Mouse (Mus musculus): ENCODE results near the gene Col1a1.

Col1a1 gene

DNA sequence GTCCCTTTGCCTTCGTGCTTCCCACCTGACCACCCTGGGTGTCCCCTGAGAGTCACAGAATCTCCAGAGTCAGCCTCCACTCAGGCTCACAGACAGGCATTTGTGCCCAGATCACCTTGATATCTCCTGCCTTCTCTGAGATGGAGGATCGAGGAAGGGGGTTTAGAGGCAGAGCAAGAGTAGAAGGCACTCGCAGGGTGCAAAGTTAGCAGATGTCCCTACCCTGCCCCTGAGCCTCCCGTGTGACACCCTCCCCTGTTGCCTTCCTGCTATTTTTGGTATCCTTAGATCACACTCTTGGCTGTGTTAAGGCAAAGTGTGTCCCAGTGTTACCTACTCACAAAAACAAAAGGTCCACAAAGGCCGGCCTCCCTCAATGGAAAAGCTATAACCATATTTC lies 40.2 kb downstream of the Col1a1 start, which contains the start of gene Sgca:
Sgca (minus strand) TSS at position 129 of the 400 bp plus-strand sequence.
- no peak for DNase-seq (ENCODE audit: low spot score)

DNA sequence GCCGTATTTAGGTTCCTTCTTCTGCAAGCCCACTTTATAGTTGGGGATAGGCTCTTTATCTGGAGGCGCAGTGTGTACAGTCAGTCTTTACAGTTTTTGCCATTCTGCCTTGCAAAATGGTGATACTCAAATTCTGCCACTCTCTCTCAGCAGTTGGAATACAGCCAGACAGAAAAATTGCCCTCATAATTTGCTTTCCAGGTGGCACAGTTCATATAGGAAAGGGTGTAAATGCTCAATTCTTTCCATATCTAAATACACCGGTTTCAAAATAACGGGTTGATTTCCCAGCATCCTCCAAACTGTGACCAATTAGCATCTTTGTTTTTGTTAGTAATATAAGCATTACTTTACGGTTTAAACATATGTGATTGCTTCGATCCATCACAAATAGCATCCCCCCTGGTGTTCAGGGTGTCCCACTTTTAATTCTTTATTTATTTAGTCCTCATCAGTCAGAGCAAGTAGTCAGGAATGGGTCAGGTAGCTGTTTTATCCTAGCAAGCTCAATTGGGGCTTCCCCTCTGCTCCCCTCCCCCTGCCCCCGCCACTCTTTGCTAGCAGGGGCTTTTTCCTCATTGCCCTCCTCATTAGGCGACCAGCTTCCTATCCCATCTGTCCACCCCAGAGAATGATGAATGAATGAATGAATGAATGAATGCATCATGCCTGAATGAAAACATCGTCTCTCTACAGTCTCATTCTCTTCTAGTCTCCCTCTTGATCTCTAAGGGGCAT lies 42.3 kb downstream of the Col1a1 start:
- no peak for DNase-seq (ENCODE audit: low spot score)

DNA sequence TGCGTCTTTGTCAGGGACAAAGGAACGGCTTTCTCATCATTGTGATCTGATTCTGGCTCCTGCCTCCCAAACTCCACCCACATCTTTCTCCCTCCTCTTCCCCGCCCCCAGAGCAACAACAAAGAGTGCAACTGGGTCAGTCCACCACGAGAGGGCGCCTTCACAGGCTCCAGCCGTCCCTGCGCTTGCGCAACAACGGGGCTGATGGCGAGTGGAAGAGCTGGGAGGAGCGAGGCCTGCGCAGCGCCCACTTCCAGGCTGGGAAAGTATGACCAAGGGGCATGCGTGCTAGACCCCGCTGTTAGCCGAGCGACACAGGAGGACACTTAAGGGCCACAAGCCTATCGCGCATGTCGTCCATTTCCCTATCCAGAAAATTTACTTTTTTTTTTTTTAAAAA lies 42.9 kb downstream of the Col1a1 start:
- peak; percentile 99 for DNase-seq (ENCODE audit: low spot score)

DNA sequence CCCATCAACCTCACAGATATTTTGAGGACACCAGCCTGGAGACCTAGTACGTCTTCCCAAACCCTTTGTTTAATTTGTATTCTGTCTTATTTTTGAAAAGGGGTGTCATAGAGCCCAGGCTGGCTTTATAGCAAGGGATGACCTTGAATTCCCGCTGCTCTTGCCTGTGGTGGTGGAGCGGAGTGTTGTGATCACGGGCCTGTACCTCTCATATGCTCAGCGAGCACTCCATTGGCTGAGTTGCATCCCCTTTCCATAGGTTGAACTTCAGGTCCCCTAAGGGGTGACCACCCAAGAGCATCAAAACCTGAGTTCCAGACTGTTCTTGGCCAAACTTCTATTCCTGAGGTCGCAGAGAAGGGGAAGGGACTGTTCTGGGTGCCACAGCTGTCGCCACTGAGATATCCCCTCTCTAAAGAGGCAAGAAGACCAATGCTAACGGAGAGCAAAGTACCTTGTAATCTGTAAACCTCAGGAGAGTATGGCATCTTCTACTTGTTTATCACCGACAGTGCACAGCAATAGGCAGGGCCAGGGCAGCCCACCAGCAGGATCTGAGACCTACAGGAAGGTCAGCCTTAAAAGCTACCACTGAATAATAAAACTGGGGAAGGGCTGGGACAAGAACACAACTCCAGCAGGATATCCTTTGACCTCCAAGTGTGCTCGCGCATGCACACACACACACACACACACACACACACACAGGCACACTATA lies 43.6 kb downstream of the Col1a1 start:
- no peak for DNase-seq (ENCODE audit: low spot score)

DNA sequence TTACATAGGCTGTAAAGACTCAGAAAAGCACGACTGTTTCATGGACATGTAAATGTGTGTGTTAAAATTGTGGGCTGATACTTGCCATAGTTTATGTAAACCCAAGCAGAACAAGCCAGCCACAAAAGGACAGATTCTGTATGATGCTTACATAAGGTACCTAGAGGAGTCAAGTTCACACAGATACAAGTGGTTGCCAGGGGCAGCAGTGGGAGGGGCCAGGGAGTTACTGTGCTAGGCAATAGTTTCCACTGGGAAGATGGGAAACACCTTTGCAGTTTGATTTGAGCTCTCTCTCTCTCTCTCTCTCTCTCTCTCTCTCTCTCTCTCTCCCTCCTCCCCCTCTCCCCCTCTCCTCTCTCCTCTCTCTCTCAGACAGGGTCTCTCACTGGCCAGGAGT lies 49.1 kb downstream of the Col1a1 start:
- no peak for DNase-seq (ENCODE audit: low spot score)

DNA sequence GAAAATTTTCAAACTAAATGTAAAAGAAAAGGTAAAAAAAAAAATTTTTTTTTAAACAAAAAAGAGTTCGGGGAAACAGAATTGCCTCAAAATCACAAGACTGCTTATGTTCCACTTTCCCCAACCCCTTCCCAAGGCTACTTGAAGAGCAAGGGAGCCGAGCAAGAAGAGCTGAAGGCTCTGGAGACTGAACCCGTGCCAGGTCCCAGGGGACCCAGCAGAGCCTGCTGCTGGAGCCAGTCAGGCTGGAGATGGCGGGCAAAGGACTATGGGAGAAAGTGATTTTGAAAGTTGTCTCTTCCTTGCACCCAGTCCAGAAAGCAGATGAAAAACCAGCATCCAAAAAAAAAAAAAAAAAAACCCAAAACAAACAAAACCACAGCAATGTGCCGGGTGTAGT lies 49.8 kb downstream of the Col1a1 start:
- no peak for DNase-seq (ENCODE audit: low spot score)

DNA sequence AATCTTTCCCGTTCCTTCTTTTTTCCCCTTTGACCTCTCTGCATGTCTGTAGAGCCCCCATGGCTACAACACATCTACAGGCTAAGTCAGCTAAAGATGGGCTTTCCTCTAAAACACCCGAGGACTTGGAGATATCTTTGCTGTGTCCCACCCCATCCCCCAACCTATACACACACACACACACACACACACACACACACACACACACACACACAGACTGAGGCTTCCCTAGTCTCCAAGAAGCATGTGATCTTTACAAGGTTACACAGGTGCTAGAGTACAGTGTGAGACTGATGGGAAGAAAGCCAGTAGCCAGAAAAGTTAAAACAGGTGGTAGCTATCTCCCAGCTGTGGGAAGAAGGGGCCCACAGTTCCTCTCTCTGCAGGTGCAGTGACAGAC lies 50.4 kb downstream of the Col1a1 start:
- DNase-seq (ENCODE audit: low spot score): no peak

DNA sequence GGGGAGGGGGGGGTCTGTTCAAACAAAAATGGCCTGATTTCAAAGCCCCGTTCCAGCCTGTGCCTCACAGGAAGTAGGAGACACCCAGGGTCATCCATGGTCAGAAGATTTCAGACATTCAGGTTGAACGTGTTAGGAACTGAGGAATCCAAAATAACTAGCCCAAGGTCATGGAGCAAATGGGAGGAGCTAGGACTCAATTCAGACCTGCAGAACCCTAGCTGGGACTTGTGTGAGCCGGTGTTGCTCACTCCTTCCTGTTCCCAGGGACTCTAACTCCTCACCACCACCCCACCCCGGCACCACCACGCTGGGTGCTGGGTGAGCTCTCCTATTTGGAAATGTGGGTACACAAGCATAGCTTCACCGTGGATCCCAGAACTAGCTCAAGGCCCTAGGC lies 51.3 kb downstream of the Col1a1 start:
- no peak for DNase-seq (ENCODE audit: low spot score)

DNA sequence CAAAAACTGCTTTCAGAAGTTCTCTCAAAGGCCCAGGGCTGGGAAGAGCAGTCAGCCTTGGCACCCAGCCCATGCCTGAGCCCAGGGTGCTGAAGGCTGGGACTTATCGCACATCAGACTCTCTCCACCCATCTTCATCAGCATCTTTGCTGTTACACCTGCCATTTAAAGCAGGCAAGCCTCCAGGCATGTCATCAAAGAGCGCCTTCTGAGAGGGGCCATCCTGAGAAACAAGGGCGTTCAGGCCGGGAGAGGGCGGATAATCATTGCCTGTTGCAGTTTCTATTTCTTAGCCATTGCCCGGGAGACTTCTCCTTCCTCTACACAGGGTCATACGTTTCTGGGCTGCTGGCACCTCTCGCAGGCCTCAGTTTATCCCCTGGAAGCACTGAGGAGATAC lies 51.8 kb downstream of the Col1a1 start:
- DNase-seq (ENCODE audit: low spot score): no peak

DNA sequence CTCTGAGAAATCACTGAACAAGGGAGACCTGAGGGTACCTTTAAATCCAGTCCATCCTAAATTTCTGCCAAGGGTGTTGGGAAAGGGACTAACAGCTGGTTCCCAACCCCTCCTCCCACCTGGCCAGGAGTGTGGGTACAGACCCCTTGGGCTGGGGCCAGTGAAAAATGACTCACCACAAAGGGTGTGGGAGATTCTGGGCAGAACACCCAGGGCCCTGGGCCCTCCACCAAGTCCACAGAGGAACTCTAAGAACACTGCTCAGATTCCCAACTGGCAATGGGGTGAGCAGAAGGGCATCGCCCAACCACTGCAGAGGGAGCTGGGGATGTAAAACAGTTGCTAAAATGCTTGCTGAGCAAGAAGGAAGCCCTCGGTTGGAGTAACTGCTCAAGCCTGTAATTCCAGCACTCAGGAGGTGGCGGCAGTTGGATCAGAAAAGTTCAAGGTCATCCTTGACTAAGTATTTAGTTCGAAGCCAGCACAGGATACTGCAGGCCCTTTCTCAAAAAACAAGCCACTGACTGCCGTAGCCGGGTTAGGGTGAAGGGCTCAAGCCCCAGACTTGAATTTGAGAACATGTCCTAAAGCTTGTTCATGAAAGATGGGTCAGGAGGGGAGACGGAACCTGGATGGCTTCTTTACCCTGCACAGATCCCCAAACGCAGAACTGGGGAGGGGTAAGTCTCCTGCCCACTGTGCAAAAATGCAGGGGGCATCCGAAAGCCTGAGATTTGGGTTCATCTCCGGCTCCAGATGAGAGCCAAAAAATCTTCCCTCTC lies 52.9 kb downstream of the Col1a1 start:
- no peak for DNase-seq (ENCODE audit: low spot score)

DNA sequence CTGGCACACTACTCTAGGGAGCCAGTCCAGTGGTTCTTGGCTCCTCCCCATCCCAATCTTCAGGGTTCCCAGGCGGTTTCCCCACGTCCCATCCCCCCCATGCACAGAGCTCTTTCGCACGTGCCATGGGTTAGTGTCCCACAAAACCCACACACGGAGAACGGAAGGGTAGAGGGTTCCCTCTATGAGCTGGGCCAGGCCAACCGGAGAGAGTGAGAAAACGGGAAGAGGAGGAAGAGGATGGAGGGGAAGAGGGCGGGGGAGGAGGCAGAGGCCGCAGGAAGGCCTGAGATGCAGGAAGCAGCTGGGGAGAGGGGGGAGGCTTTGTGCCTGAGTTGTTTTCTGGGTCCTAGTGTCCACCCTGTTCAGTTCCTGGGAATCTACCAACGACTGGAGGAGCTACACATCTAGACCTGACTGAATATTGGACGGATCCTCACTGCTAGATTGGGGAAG lies 53.6 kb downstream of the Col1a1 start:
- DNase-seq (ENCODE audit: low spot score): peak; percentile 64

DNA sequence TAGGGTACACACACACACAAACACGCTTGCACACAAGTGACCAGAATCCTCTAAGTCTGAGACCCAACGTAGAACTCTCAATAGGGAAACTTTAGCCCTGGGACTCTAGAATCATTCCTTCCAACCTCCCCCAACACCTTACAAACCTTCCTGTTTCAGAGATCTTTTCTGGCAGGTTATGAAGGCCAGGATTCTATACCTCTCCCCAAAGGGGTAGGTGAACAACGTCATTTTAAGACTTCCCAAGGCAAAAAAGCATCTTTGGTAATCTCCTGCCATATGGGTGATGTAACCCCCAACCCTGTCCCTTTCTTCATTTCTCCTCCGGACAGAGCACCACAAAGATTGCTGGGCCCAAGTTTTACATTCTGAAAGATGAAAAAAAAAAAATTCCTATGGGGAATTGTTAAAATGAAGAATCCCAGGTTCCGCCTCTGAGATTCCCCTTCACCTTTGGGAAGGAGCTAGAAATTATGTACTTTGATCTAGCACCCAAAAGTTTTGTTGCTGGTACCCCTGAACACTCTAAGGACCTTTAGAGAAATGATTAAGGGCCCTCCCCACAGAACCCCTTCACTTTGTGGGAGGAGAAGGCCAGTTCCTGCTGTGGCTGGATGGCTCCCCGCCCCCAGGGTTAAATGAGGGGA lies 54.2 kb downstream of the Col1a1 start:
- DNase-seq (ENCODE audit: low spot score): no peak

DNA sequence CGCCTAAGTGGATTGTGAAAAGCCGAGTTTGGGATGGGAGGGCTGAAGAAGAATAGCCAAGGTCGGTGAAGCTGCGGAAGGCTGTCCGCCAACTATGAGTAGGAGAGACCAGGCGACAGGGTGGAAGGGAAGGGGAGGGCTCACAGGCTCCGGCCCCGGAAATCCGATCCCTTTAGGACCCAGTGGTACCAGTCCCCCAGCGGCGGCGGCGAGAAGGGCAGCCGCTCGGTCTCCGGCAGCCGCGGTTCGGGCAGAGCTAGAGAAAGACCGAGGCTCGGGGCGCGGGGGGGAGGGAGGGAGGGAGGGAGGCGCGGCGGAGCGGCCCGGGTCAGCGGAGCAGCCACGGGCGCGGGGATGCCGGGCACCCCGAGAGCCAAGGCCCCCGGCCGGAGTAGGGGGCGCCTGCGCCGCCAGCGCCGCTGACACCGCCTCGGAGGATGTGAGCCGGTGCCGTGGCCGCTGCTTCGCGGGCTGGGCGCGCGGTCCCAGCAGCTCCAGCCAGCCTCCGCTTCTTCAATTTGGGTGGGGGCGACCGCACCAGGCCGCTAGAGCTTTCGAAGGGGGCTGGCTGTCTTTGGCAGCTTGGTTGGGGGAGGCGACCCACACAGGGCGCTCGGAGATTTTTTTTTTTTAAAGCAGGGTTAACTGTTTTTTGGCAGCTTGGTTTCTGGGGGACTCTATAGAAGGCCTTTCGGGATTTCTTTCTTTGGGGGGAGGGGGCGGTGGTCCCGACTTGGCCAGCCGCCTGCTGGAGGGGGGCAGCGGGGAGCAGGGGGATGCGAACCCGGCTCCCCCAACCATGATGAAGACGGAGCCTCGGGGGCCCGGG lies 54.9 kb downstream of the Col1a1 start, which contains the start of gene Ppp1r9b:
Ppp1r9b (plus strand) TSS at position 287 of the 829 bp plus-strand sequence.
- peak; percentile 87 for DNase-seq (ENCODE audit: low spot score)

DNA sequence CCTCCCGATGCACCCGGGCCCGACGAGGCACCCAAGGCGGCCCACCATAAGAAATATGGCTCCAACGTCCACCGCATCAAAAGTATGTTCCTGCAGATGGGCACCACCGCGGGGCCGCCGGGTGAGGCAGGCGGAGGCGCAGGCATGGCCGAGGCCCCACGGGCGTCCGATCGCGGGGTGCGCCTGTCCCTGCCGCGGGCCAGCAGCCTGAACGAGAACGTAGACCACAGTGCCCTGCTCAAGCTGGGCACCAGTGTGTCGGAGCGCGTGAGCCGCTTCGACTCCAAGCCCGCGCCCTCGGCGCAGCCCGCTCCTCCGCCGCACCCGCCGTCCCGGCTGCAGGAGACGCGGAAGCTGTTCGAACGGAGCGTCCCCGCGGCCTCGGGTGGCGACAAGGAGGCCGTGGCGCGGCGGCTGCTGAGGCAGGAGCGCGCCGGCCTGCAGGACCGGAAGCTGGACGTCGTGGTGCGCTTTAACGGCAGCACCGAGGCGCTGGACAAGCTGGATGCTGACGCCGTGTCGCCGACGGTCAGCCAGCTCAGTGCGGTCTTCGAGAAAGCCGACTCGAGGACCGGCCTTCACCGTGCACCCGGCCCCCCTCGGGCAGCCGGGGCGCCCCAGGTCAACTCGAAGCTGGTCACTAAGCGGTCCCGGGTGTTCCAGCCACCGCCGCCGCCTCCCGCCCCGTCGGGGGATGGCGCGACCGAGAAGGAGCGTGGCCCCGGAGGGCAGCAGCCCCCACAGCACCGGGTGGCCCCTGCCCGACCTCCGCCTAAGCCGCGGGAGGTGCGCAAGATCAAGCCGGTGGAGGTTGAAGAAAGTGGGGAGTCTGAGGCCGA lies 55.8 kb downstream of the Col1a1 start:
- DNase-seq (ENCODE audit: low spot score): no peak

DNA sequence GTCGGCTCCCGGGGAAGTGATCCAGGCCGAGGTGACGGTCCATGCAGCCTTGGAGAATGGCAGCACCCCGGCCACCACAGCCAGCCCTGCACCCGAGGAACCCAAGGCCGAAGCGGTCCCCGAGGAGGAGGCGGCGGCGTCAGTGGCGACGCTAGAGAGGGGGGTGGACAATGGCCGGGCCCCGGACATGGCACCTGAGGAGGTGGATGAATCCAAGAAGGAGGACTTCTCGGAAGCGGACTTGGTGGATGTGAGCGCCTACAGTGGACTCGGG lies 56.4 kb downstream of the Col1a1 start:
- DNase-seq (ENCODE audit: low spot score): no peak

DNA sequence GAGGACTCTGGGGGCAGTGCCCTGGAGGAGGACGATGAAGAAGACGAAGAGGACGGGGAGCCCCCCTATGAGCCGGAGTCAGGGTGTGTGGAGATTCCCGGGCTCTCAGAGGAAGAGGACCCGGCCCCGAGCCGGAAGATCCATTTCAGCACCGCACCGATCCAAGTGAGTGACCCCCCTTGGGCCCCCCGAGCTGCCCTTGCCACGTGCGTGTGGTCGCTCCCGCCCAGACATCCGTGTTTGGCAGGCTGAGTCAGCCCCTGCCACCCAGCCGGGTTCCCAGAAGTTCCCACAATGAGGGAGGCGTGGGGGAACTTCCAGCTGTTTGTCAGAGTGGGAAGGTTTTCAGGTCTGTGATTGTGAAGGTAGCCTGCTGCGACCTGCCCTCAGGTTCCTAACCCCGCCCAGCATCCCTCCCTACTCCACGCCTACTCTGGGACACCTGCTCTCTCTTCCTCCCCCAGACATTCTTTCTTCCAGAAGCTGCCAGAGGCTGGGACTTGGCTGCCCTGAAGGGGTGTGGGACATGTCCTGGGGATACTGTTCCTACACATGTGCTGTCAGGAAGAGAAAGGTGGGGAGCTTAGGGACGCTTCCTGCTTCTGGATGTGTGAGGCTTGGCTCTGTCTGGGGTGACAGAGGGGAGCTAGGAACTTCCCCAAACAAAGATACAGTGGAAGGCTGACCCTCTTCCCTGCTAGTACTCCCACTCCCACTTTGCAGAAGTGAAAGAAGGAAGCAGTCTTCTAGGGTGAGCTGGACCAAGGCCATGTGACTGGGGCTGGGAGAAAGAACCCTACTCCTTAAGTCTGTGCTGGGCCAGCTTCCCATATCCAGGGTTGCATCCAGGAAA lies 57.0 kb downstream of the Col1a1 start:
- peak; percentile 50 for DNase-seq (ENCODE audit: low spot score)

DNA sequence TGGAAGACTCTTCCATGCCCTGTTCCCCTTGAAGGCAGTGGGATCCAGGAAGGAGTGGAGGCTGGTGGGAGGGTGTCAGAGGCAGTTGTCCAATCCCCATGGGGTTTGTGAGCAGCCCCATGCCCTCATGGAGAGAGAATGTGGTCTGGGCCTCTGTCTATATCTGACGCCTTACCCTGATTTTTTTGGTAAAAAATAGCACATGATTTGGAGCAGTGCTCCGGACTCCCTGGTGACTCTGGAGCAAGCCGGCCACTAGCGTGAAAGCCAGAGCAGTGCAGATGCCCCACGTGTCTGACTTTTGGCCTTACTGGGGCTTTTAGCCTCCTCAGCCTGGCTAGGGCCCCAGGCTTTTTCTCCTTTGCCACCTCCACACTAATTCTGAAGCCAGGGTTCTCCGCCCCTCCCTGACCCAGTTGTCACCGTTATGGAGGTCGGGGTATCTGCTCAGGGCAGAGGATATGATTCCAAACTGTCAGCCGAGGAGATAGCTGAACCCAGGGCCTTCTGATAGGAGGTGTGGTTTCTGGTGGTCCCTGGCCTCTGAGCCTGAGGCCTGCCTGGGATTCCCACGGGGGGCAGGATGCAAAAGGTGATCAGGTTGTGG lies 58.3 kb downstream of the Col1a1 start:
- DNase-seq (ENCODE audit: low spot score): no peak

DNA sequence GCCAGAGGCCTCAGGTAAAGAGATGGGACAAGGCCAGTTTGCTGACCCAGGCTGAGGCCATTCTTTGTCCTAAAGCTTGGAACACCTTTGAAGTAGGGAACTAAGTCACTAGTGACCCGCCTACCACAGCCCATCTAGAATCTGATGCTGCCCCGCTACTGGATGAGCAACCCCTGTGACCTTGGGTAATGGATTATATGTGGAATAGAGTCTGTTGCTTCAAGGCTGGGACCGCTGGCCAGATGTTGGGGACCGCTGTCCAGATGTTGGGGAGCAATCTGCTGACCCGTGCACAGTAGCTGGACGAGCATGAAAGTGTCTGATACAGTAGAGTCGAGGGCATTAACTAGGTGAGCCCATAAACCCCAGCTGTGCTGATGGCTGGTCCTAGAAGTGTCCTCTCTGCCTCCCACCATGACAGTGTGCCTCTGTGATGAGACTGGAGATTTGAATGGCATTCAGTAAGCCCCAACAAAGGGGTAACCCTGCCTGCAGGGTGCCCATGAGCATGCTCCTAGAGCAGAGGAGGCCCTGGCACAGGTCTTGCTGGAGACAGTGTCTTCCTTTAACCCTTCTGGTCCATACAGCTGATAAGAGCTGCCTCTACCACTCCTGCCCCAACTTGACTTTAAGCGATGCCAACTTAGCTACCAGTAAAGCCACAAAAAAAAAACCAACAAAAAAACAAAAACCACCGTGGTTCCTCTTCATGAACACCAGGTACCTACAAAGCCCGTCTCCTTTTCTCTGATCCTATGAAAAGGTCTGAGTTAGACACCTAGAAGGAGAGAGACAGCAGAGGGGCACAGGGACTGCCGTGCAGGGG lies 59.1 kb downstream of the Col1a1 start:
- DNase-seq (ENCODE audit: low spot score): no peak
